ENCODE assay signal across 11 mouse cellular contexts in genomic region chr10:93123310-93123709, GRCm38 (mm10). TPM values are rescaled to one million over a fixed set of nuclear protein-coding genes. Genes with fewer than 3 reads are reported as not detected.
DNase-seq lines count a peak whose midpoint lies in the region; ATAC-seq lines count a peak whose summit lies in the region.
"Had no signal": no experiment of that assay in that cellular context is flagged by ENCODE, and none has a peak within 500 bp of the region (broad histone marks: within the 10 kb centered on the region; RNA-seq: fewer than 3 reads in every experiment).

No protein-coding gene starts in this region.

- H3K4me2 ChIP-seq in heart, embryonic 14.5 days (ENCODE audit: low read length): no peak overlapping the region
- H3K4me2 ChIP-seq in midbrain, embryonic 15.5 days: no peak overlapping the region
- no peak overlapping the region for H3K4me2 ChIP-seq in embryonic facial prominence, embryonic 14.5 days (ENCODE audit: low read depth, low read length)
- H3K4me2 ChIP-seq in stomach, embryonic 16.5 days (ENCODE audit: low read depth, low read length): no peak overlapping the region

- no peak for ATAC-seq in heart, embryonic 14.5 days (ENCODE audit: insufficient number of reproducible peaks, insufficient read depth, low FRiP score, low read depth)
- no peak for ATAC-seq in midbrain, embryonic 15.5 days (replicated peaks)
- no peak for ATAC-seq in embryonic facial prominence, embryonic 14.5 days (ENCODE audit: low read depth)
- no peak for ATAC-seq in stomach, embryonic 16.5 days (ENCODE audit: insufficient read depth, low FRiP score)
- no peak for ATAC-seq in megakaryocyte-erythroid progenitor cell, adult 5-6 weeks (replicated peaks; ENCODE audit: low FRiP score, low TSS enrichment, poor library complexity, severe bottlenecking)

- H3K4me1 ChIP-seq in heart, embryonic 14.5 days (ENCODE audit: control insufficient read depth in 2 of 2, insufficient read depth in 2 of 2, low read length in 2 of 2): no peaks in the 10 kb centered on the region; a peak in 1 of 4 replicates
- H3K4me1 ChIP-seq in midbrain, embryonic 10.5 days: 0 out of 2 replicates have a peak, but pooled peaks cover 2% of the 10 kb centered on the region
- no peaks in the 10 kb centered on the region for H3K4me1 ChIP-seq in midbrain, embryonic 15.5 days
- H3K4me1 ChIP-seq in embryonic facial prominence, embryonic 14.5 days (ENCODE audit: control insufficient read depth, insufficient read depth, low read length): no peaks in the 10 kb centered on the region
- H3K4me1 ChIP-seq in stomach, embryonic 16.5 days (ENCODE audit: control insufficient read depth, insufficient read depth, low read length): no peaks in the 10 kb centered on the region

- H3K36me3 ChIP-seq in heart, embryonic 14.5 days (ENCODE audit: control insufficient read depth, insufficient read depth, low read length): no peaks in the 10 kb centered on the region
- H3K36me3 ChIP-seq in midbrain, embryonic 10.5 days: no peaks in the 10 kb centered on the region
- H3K36me3 ChIP-seq in midbrain, embryonic 15.5 days (replicated peaks): no peaks in the 10 kb centered on the region
- no peaks in the 10 kb centered on the region for H3K36me3 ChIP-seq in embryonic facial prominence, embryonic 14.5 days (ENCODE audit: control insufficient read depth, insufficient read depth, low read length)
- H3K36me3 ChIP-seq in stomach, embryonic 16.5 days (ENCODE audit: control insufficient read depth, insufficient read depth, low read length): no peaks in the 10 kb centered on the region

- no peaks in the 10 kb centered on the region for H3K9me3 ChIP-seq in heart, embryonic 14.5 days (ENCODE audit: control insufficient read depth, low read length)
- H3K9me3 ChIP-seq in midbrain, embryonic 10.5 days (replicated peaks): no peaks in the 10 kb centered on the region
- H3K9me3 ChIP-seq in midbrain, embryonic 15.5 days: no peaks in the 10 kb centered on the region
- H3K9me3 ChIP-seq in embryonic facial prominence, embryonic 14.5 days (ENCODE audit: control insufficient read depth, low read length): no peaks in the 10 kb centered on the region
- H3K9me3 ChIP-seq in stomach, embryonic 16.5 days (replicated peaks; ENCODE audit: control insufficient read depth, low read length): no peaks in the 10 kb centered on the region

- no peak overlapping the region for H3K9ac ChIP-seq in heart, embryonic 14.5 days (ENCODE audit: low read length)
- H3K9ac ChIP-seq in midbrain, embryonic 15.5 days: no peak overlapping the region
- no peak overlapping the region for H3K9ac ChIP-seq in embryonic facial prominence, embryonic 14.5 days (ENCODE audit: low read depth, low read length)
- no peak overlapping the region for H3K9ac ChIP-seq in stomach, embryonic 16.5 days (ENCODE audit: low read length)

- no peak for DNase-seq in heart, adult 18-20 months
- no peak for DNase-seq in midbrain, embryonic 10.5 days (ENCODE audit: low spot score)
- DNase-seq in embryonic facial prominence, embryonic 14.5 days (ENCODE audit: low spot score): no peak
- DNase-seq in embryo, embryonic 9.5 days (ENCODE audit: extremely low spot score): no peak
- DNase-seq: cerebellum, adult 2 months; gastrocnemius, postnatal 10 days; kidney, postnatal 10 days had no signal

- H3K4me3 ChIP-seq in heart, embryonic 14.5 days (ENCODE audit: control insufficient read depth in 1 of 2, insufficient read depth in 1 of 2, low read depth in 1 of 2, low read length in 2 of 2): no peak overlapping the region
- H3K4me3 ChIP-seq in midbrain, embryonic 10.5 days: no peak overlapping the region
- no peak overlapping the region for H3K4me3 ChIP-seq in midbrain, embryonic 15.5 days
- no peak overlapping the region for H3K4me3 ChIP-seq in embryonic facial prominence, embryonic 14.5 days (ENCODE audit: low read depth, low read length)
- H3K4me3 ChIP-seq in stomach, embryonic 16.5 days (replicated peaks; ENCODE audit: low read length): no peak overlapping the region

- no peaks in the 10 kb centered on the region for H3K27me3 ChIP-seq in heart, embryonic 14.5 days (ENCODE audit: control insufficient read depth, insufficient read depth, low read length)
- no peaks in the 10 kb centered on the region for H3K27me3 ChIP-seq in midbrain, embryonic 10.5 days (ENCODE audit: low read depth, poor library complexity, severe bottlenecking)
- no peaks in the 10 kb centered on the region for H3K27me3 ChIP-seq in midbrain, embryonic 15.5 days (replicated peaks)
- no peaks in the 10 kb centered on the region for H3K27me3 ChIP-seq in embryonic facial prominence, embryonic 14.5 days (replicated peaks; ENCODE audit: control insufficient read depth, insufficient read depth, low read length)
- H3K27me3 ChIP-seq in stomach, embryonic 16.5 days (ENCODE audit: control insufficient read depth, insufficient read depth, low read length): no peaks in the 10 kb centered on the region

- WGBS in heart, embryonic 14.5 days: 72% methylated on average over 4 of the region's 4 CpGs
- WGBS in midbrain, embryonic 10.5 days: 82% methylated on average over 4 of the region's 4 CpGs
- 82% methylated on average over 4 of the region's 4 CpGs for WGBS in midbrain, embryonic 15.5 days
- 66% methylated on average over 4 of the region's 4 CpGs for WGBS in embryonic facial prominence, embryonic 14.5 days
- WGBS in stomach, embryonic 16.5 days: 76% methylated on average over 4 of the region's 4 CpGs

- peak overlapping the region; percentile 49 to 82 for H3K27ac ChIP-seq in heart, embryonic 14.5 days (replicated peaks in 1 of 2; ENCODE audit: control insufficient read depth in 1 of 2, insufficient read depth in 1 of 2, low read depth in 2 of 2, low read length in 2 of 2)
- 0 out of 2 replicates have a peak overlapping the region, but pooled peaks have one; percentile 28 for H3K27ac ChIP-seq in midbrain, embryonic 10.5 days (replicated peaks)
- no peak overlapping the region for H3K27ac ChIP-seq in midbrain, embryonic 15.5 days
- H3K27ac ChIP-seq in embryonic facial prominence, embryonic 14.5 days (replicated peaks; ENCODE audit: low read depth, low read length): peak overlapping the region; percentile 25; the same call in 1 of the 2 replicates
- H3K27ac ChIP-seq in stomach, embryonic 16.5 days (ENCODE audit: low read length): 0 out of 2 replicates have a peak overlapping the region, but pooled peaks have one; percentile 9

RNA-seq across cellular contexts. Expression of gene Cdk17, which starts 37.4 kb away (rescaled TPM):
- 24.4 and 27.1 TPM in 2 replicates for polyA plus RNA-seq in heart, embryonic 14.5 days (2014; fragmentation: Nextera tagmentation; extraction: Ambion mirVana)
- total RNA-seq in heart, adult 18-20 months (2021): 10 to 100 TPM; 13.1 to 13.5 TPM
- polyA plus RNA-seq in midbrain, embryonic 10.5 days (2016; fragmentation: Nextera tagmentation; extraction: Ambion mirVana): 20.1 and 24.3 TPM in 2 replicates
- polyA plus RNA-seq in midbrain, embryonic 15.5 days (2015; fragmentation: Nextera tagmentation; extraction: Ambion mirVana): 42.2 and 45.7 TPM in 2 replicates
- 23.8 and 26.9 TPM in 2 replicates for polyA plus RNA-seq in embryonic facial prominence, embryonic 14.5 days (2014; fragmentation: Nextera tagmentation; extraction: Ambion mirVana)
- polyA plus RNA-seq in stomach, embryonic 16.5 days (2015; fragmentation: Nextera tagmentation; extraction: Ambion mirVana): 13.0 and 14.2 TPM in 2 replicates
- total RNA-seq in megakaryocyte-erythroid progenitor cell, adult 5-6 weeks (2014; fragmentation: Nextera tagmentation): 48.0 and 71.7 TPM in 2 replicates
- 69.4 and 88.0 TPM in 2 replicates for total RNA-seq in megakaryocyte-erythroid progenitor cell, adult 5-6 weeks (2017)

RNA-seq across cellular contexts. Expression of gene Cfap54, which starts 41.9 kb away (rescaled TPM):
- 0.11 and 0.31 TPM in 2 replicates for polyA plus RNA-seq in heart, embryonic 14.5 days (2014; fragmentation: Nextera tagmentation; extraction: Ambion mirVana)
- total RNA-seq in heart, adult 18-20 months (2021): 1 to 10 TPM in 1 of 2 experiments, under 1 TPM in 1; 0.57 to 1.5 TPM
- 1.2 and 1.5 TPM in 2 replicates for polyA plus RNA-seq in midbrain, embryonic 10.5 days (2016; fragmentation: Nextera tagmentation; extraction: Ambion mirVana)
- polyA plus RNA-seq in midbrain, embryonic 15.5 days (2015; fragmentation: Nextera tagmentation; extraction: Ambion mirVana): 3.0 and 4.0 TPM in 2 replicates
- 0.75 and 1.8 TPM in 2 replicates for polyA plus RNA-seq in embryonic facial prominence, embryonic 14.5 days (2014; fragmentation: Nextera tagmentation; extraction: Ambion mirVana)
- 0.15 and 0.27 TPM in 2 replicates for polyA plus RNA-seq in stomach, embryonic 16.5 days (2015; fragmentation: Nextera tagmentation; extraction: Ambion mirVana)
- 1.4 and 1.6 TPM in 2 replicates for total RNA-seq in megakaryocyte-erythroid progenitor cell, adult 5-6 weeks (2014; fragmentation: Nextera tagmentation)
- total RNA-seq in megakaryocyte-erythroid progenitor cell, adult 5-6 weeks (2017): 0.65 and 1.5 TPM in 2 replicates
